Mouse (Mus musculus) subcutaneous adipose tissue, adult 2 months (tissue): ENCODE data around the gene Rnf157. TPM values are rescaled to one million over a fixed set of nuclear protein-coding genes. Genes with fewer than 3 reads are reported as not detected.

Experiments
- polyA plus RNA-seq: library from polyadenylated mRNA; depleted of rRNA; stranded (reverse); fragments of >200 nt; gene quantifications from 2 replicates; pipeline ENCODE4 v1.2.3, GENCODE M21; 2012; ENCODE audit warnings: low replicate concordance; rRNA removed

Rnf157 gene
- polyA plus RNA-seq, result 2.8 and 8.2 TPM in 2 replicates

DNA sequence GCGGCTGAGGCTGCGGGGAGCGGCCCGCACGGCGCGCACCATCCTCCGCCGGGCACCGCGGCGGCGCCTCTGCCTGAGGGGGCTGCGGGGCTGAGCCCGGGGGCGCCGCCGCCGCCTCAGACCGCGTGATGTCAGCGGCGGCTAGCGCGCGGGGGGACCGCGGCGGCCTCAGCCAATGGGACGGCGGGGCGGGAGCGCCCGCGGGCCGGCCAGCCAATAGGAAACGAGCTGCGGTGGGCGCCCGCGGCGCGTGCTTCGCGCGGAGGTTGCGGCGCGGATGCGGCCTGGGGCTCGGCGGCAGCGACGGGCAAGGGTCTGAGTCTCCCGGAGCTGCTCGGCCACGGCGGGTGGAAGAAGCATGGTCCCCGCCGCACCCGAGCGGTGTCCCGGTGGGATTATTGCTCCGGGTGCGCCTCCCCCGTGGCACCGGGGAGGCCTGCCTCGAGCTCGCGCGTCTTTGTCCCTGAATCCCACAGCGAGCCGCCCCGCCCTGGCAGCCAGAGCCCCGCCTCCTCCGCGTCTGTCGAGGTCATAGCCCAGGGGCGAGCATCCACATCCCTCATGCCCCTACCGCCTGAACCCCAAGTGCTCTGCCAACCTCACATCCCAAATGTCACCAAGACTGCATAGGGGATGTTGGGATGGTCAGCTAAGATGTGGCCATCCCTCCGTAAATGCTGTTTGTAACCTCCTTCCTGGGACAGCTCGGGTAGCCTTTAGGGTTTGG, at the start of gene Rnf157:
Gene Rnf157, minus strand, starts transcription at position 129 of the 727 bp plus-strand sequence.

DNA sequence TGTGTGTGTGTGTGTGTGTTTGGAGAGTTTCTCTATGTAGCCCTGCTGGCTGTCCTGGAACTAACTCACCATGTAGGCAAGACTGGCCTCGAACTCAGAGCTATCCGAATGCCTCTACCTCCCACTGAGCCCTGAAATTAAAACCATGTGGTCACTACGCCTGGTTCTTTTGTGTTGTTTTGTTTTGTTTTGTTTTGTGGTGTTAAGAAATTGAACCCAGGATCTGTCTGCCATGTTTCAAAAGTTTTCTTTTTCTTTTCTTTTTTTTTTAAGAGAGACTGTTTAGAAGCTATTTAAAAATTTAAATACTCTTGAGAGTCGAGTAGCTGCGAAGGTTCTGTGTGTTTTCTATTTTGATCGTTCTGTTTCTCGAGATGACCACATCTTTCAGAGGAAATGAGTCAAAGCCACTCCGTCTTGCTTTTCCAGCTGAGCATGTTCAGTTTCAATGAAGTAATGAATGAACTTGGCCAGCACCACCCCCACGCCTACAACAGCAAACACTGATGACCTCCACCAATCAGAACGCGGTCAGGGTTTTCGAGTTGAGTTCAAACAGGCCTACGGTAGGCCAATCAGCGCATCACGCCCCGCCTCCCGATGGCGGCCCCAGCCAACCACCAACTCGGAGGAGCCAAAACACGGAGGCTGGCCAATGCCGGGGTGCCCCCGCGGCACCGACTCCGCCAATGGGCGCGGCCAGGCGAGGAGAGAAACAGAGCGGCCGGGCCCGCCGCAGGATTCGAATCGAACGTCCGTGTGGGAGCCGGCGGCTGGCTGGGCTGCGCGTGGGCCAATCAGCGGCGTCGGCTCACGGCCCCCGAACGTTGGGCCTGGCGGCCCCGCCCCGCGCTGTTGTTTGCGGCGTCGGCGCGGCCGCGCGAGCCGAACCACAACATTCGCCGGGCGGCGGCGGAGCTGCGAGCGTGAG, 20.8 kb upstream of the Rnf157 start, which contains the start of gene Ubald2:
Gene Ubald2, plus strand, starts transcription at position 739 of the 931 bp plus-strand sequence.

DNA sequence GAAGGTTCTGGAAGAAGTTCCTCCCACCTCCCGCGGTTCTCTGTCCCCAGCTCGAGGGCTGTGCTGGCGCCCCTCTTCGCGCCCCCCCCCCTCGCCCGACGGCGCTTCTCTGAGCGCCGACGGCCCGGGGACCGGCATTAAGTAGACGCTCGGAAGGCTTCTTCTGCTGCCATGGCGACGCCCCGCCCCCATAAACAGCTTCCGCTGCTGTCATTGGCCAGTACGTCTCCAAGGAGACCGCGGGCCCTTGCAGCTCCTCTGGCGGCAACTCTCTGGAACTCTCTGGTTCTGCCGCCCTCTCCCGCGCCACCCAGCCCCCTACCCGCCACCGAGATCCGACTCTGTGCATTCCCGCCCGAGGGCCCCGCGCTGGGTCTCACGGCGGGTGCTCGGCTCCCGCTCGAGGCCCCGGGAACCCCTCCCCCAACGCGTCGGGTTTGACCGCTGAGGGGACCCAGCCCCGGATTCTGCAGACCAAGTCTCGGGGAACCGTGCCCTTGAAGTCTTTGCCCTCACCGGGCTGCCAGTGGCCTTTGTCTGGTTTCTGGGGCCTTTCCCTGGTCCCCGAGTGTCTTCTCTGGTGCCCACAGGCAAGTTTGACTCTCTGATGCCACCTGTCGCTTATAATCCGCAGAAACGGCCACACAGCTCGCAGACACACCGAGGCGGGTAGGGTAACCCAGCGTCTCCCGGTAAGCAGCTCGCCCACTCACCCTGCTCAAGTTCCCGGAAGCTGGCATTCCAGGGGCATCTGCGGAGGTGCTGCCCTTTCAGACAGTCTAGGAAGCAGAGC, 77.4 kb downstream of the Rnf157 start, which contains the start of gene Foxj1:
Gene Foxj1, minus strand, starts transcription at position 156 of the 793 bp plus-strand sequence.

DNA sequence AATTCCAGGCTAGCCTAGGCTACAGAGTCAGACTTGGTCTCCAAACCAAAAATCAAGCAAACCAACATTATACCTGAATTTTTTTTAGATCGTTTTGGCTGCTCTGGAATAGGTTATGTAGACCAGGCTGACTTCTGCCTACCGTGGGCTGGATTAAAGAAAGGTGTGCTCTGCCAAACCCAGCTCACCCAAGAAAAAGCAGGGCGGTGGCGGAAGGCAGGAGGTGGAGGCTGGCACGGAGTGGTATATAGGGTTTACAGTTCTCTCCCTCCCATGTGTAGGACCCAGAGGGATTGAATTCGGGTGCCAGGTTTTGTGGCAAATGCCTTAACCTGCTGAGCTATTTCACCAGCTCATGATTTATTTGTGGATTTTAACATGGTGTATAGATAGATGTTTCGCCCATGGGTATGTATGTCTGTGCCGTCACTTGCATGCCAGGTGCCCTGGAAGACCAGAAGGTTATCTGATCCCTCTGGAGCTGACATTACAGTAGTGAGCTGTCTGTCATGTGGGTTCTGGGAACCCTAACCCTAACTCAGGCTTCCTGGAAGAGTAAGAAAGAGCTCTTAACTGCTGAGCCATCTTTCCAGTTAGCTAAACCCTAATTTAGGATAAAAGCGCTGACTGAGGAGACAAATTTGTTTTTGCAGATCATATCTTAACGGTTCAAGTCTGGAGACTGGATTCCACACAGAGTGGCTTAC, 105.7 kb downstream of the Rnf157 start, which contains the start of gene Exoc7:
Gene Exoc7, minus strand, starts transcription at position 215 of the 707 bp plus-strand sequence.

Other genes with a start within 250 kb of the Rnf157 start
- gene Fbf1, start 244.9 kb downstream of the Rnf157 start, polyA plus RNA-seq, result 15.9 and 34.9 TPM in 2 replicates
- gene Ten1, start 214.2 kb downstream of the Rnf157 start, polyA plus RNA-seq, result 11.0 and 38.0 TPM in 2 replicates
- 158 and 369 TPM in 2 replicates for gene Acox1, start 214.0 kb downstream of the Rnf157 start, polyA plus RNA-seq
- 0.26 and 2.2 TPM in 2 replicates for gene Evpl, start 175.0 kb downstream of the Rnf157 start, polyA plus RNA-seq
- 47.5 and 69.1 TPM in 2 replicates for gene Srp68, start 138.8 kb downstream of the Rnf157 start, polyA plus RNA-seq
- gene Galr2, start 132.1 kb downstream of the Rnf157 start, polyA plus RNA-seq, result 0.06 and 2.1 TPM in 2 replicates
- gene Exoc7, start 105.8 kb downstream of the Rnf157 start, polyA plus RNA-seq, result 36.6 and 41.8 TPM in 2 replicates
- gene Foxj1, start 77.6 kb downstream of the Rnf157 start, polyA plus RNA-seq, result 0.04 and 2.2 TPM in 2 replicates
- 83.9 and 86.6 TPM in 2 replicates for gene Ubald2, start 21.1 kb upstream of the Rnf157 start, polyA plus RNA-seq
- 0.19 and 0.31 TPM in 2 replicates for gene Qrich2, start 53.2 kb upstream of the Rnf157 start, polyA plus RNA-seq
- gene Prpsap1, start 81.2 kb upstream of the Rnf157 start, polyA plus RNA-seq, result 77.4 and 154 TPM in 2 replicates
- 10.2 and 24.7 TPM in 2 replicates for gene Sphk1, start 117.9 kb upstream of the Rnf157 start, polyA plus RNA-seq
- gene Ube2o, start 168.4 kb upstream of the Rnf157 start, polyA plus RNA-seq, result 22.5 and 34.7 TPM in 2 replicates
- 0.09 and 0.12 TPM in 2 replicates for gene Aanat, start 173.4 kb upstream of the Rnf157 start, polyA plus RNA-seq
- gene Rhbdf2, start 214.0 kb upstream of the Rnf157 start, polyA plus RNA-seq, result 31.6 and 36.1 TPM in 2 replicates
- 2.3 and 2.4 TPM in 2 replicates for gene Prcd, start 240.5 kb upstream of the Rnf157 start, polyA plus RNA-seq
- 89.2 and 103 TPM in 2 replicates for gene Cygb, start 241.3 kb upstream of the Rnf157 start, polyA plus RNA-seq